Mouse (Mus musculus): ENCODE data around the gene Slc6a18. TPM values are rescaled to one million over a fixed set of nuclear protein-coding genes. Genes with fewer than 3 reads are reported as not detected.

Slc6a18 gene
- polyA plus RNA-seq, 1 experiment from 2014 or later = not detected

GRCm38 (mm10) chr13:73646397-73647087, 31.3 kb downstream of the Slc6a18 start:
- no peak overlapping the region for H3K27ac ChIP-seq (replicated peaks)
- H3K9me3 ChIP-seq (replicated peaks) = no peaks in the 10 kb centered on the region
- no peak overlapping the region for H3K4me3 ChIP-seq (replicated peaks)
- H3K36me3 ChIP-seq (replicated peaks) = no peaks in the 10 kb centered on the region
- no peaks in the 10 kb centered on the region for H3K4me1 ChIP-seq (replicated peaks)
- 24% methylated on average over 6 of the region's 6 CpGs for whole genome bisulfite sequencing (ENCODE audit: insufficient replicate concordance)
- H3K9ac ChIP-seq = no peak overlapping the region
- ATAC-seq (ENCODE audit: insufficient read depth) = no peak
- no peak overlapping the region for H3K4me2 ChIP-seq
- H3K27me3 ChIP-seq = no peaks in the 10 kb centered on the region

- Histone ChIP-seq H3K9ac (no peak overlapping the region), H3K27ac (replicated peaks) (no peak overlapping the region), H3K9me3 (replicated peaks) (no peaks in the 10 kb centered on the region), H3K4me2 (no peak overlapping the region), H3K36me3 (replicated peaks) (no peaks in the 10 kb centered on the region), H3K4me1 (replicated peaks) (no peaks in the 10 kb centered on the region; the same call in 1 of the 2 replicates), H3K27me3 (no peaks in the 10 kb centered on the region), H3K4me3 (replicated peaks) (no peak overlapping the region)
- 64% methylated on average over 4 of the region's 4 CpGs for WGBS (ENCODE audit: insufficient replicate concordance)
- no peak for ATAC-seq (ENCODE audit: insufficient read depth)
Observed at GRCm38 (mm10) chr13:73641296-73641695, 36.5 kb downstream of the Slc6a18 start.

GRCm38 (mm10) chr13:73637826-73638225, 40.0 kb downstream of the Slc6a18 start:
- no peak for ATAC-seq (ENCODE audit: insufficient read depth)
- H3K4me3 ChIP-seq (replicated peaks) = no peak overlapping the region
- no peak overlapping the region for H3K4me2 ChIP-seq
- 52% methylated on average over 6 of the region's 6 CpGs for WGBS (ENCODE audit: insufficient replicate concordance)
- H3K36me3 ChIP-seq (replicated peaks) = no peaks in the 10 kb centered on the region
- H3K9me3 ChIP-seq (replicated peaks) = no peaks in the 10 kb centered on the region
- no peaks in the 10 kb centered on the region; the same call in 1 of the 2 replicates for H3K4me1 ChIP-seq (replicated peaks)
- H3K27me3 ChIP-seq = no peaks in the 10 kb centered on the region
- no peak overlapping the region for H3K27ac ChIP-seq (replicated peaks)
- H3K9ac ChIP-seq = no peak overlapping the region

GRCm38 (mm10) chr13:73631837-73632236, 46.0 kb downstream of the Slc6a18 start:
- H3K9ac ChIP-seq = no peak overlapping the region
- H3K4me1 ChIP-seq (replicated peaks) = peaks cover 18% of the 10 kb centered on the region
- no peak overlapping the region for H3K4me3 ChIP-seq (replicated peaks)
- H3K27me3 ChIP-seq = no peaks in the 10 kb centered on the region; the same call in 1 of the 2 replicates
- no peaks in the 10 kb centered on the region for H3K36me3 ChIP-seq (replicated peaks)
- WGBS (ENCODE audit: insufficient replicate concordance) = 65% methylated on average over 3 of the region's 3 CpGs
- ATAC-seq (ENCODE audit: insufficient read depth) = no peak
- H3K9me3 ChIP-seq (replicated peaks) = no peaks in the 10 kb centered on the region
- no peak overlapping the region for H3K27ac ChIP-seq (replicated peaks)
- no peak overlapping the region for H3K4me2 ChIP-seq

GRCm38 (mm10) chr13:73628586-73629113, 49.2 kb downstream of the Slc6a18 start:
- no peak for ATAC-seq (ENCODE audit: insufficient read depth)
- Histone ChIP-seq H3K27me3 (no peaks in the 10 kb centered on the region; the same call in 1 of the 2 replicates), H3K9ac (no peak overlapping the region), H3K9me3 (replicated peaks) (no peaks in the 10 kb centered on the region), H3K4me2 (no peak overlapping the region), H3K4me1 (replicated peaks) (peaks cover 27% of the 10 kb centered on the region), H3K36me3 (replicated peaks) (no peaks in the 10 kb centered on the region), H3K4me3 (replicated peaks) (no peak overlapping the region), H3K27ac (replicated peaks) (no peak overlapping the region)
- WGBS (ENCODE audit: insufficient replicate concordance) = 44% methylated on average over 11 of the region's 11 CpGs

- Histone ChIP-seq H3K9me3 (replicated peaks) (no peaks in the 10 kb centered on the region), H3K4me3 (replicated peaks) (peak within 1 kb of the TSS; percentile 52), H3K4me1 (replicated peaks) (peaks cover 27% of the 10 kb centered on the region), H3K36me3 (replicated peaks) (peaks cover 2% of the 10 kb centered on the region; the same call in 1 of the 2 replicates), H3K27me3 (no peaks in the 10 kb centered on the region; the same call in 1 of the 2 replicates), H3K9ac (peak within 1 kb of the TSS; percentile 37; the same call in 1 of the 2 replicates), H3K4me2 (peak within 1 kb of the TSS; percentile 72), H3K27ac (replicated peaks) (peak within 1 kb of the TSS; percentile 59)
- peak; percentile 65 for ATAC-seq (ENCODE audit: insufficient read depth)
- 17% methylated on average over 47 of the region's 47 CpGs for WGBS (ENCODE audit: insufficient replicate concordance)
Observed at GRCm38 (mm10) chr13:73626745-73627549, 50.9 kb downstream of the Slc6a18 start, which contains the start of gene Tert. Gene Tert, plus strand, starts transcription at chr13:73626911.

GRCm38 (mm10) chr13:73626410-73626744, 51.4 kb downstream of the Slc6a18 start:
- peak overlapping the region; percentile 52 for H3K4me3 ChIP-seq (replicated peaks)
- WGBS (ENCODE audit: insufficient replicate concordance) = 34% methylated on average over 6 of the region's 6 CpGs
- H3K4me2 ChIP-seq = peak overlapping the region; percentile 72
- peak overlapping the region; percentile 59; the same call in 1 of the 2 replicates for H3K27ac ChIP-seq (replicated peaks)
- no peaks in the 10 kb centered on the region; the same call in 1 of the 2 replicates for H3K27me3 ChIP-seq
- peaks cover 8% of the 10 kb centered on the region for H3K36me3 ChIP-seq (replicated peaks)
- peaks cover 27% of the 10 kb centered on the region for H3K4me1 ChIP-seq (replicated peaks)
- peak; percentile 8; the same call in 1 of the 2 replicates for ATAC-seq (ENCODE audit: insufficient read depth)
- no peaks in the 10 kb centered on the region for H3K9me3 ChIP-seq (replicated peaks)
- H3K9ac ChIP-seq = 0 out of 2 replicates have a peak overlapping the region, but pooled peaks have one; percentile 37

GRCm38 (mm10) chr13:73620637-73621036, 57.2 kb downstream of the Slc6a18 start:
- no peaks in the 10 kb centered on the region for H3K9me3 ChIP-seq (replicated peaks)
- H3K4me1 ChIP-seq (replicated peaks) = no peaks in the 10 kb centered on the region
- H3K4me3 ChIP-seq (replicated peaks) = no peak overlapping the region
- H3K36me3 ChIP-seq (replicated peaks) = peaks cover 61% of the 10 kb centered on the region
- H3K4me2 ChIP-seq = no peak overlapping the region
- WGBS (ENCODE audit: insufficient replicate concordance) = 55% methylated on average over 6 of the region's 6 CpGs
- no peak for ATAC-seq (ENCODE audit: insufficient read depth)
- no peak overlapping the region for H3K9ac ChIP-seq
- no peaks in the 10 kb centered on the region for H3K27me3 ChIP-seq
- no peak overlapping the region for H3K27ac ChIP-seq (replicated peaks)

GRCm38 (mm10) chr13:73618406-73618805, 59.4 kb downstream of the Slc6a18 start:
- no peak overlapping the region for H3K4me2 ChIP-seq

More at GRCm38 (mm10) chr13:73618406-73618805, 59.4 kb downstream of the Slc6a18 start:
- no peak for ATAC-seq (ENCODE audit: insufficient read depth)
- Histone ChIP-seq H3K4me1 (replicated peaks) (no peaks in the 10 kb centered on the region), H3K36me3 (replicated peaks) (peaks cover 84% of the 10 kb centered on the region), H3K27me3 (no peaks in the 10 kb centered on the region), H3K4me3 (replicated peaks) (no peak overlapping the region), H3K27ac (replicated peaks) (no peak overlapping the region), H3K9ac (no peak overlapping the region), H3K9me3 (replicated peaks) (no peaks in the 10 kb centered on the region)
- 81% methylated on average over 5 of the region's 5 CpGs for WGBS (ENCODE audit: insufficient replicate concordance)

Data from liver, embryonic 15.5 days (tissue).